Mouse (Mus musculus) embryonic facial prominence, embryonic 10.5 days (tissue): ENCODE results near the gene Fam69a. TPM values are rescaled to one million over a fixed set of nuclear protein-coding genes. Genes with fewer than 3 reads are reported as not detected.
A peak's percentile ranks its signal among the peaks of the same experiment; 100 is the strongest.
"Not testable (repeated sequence)": the region's sequence is repeated elsewhere in the genome, so short reads cannot be mapped to it uniquely, and the experiment has no call there.

Experiments used
- DNase-seq: peaks from one replicate; pipeline ENCODE4 v3.0.0-alpha.2; 2017; ENCODE audit warnings: low spot score
- H3K27ac ChIP-seq: fragments of 300-500 bp; sonication (generic); replicated peaks from 2 replicates; pipeline ENCODE4 v1.5.1; 2016; ENCODE audit warnings: mild to moderate bottlenecking
- H3K27me3 ChIP-seq: fragments of 300-500 bp; sonication (generic); replicated peaks from 2 replicates; pipeline ENCODE4 v1.6.1; 2016; ENCODE audit warnings: low read depth, mild to moderate bottlenecking; ENCODE audit not compliant: poor library complexity, severe bottlenecking
- H3K36me3 ChIP-seq: fragments of 300-500 bp; sonication (generic); replicated peaks from 2 replicates; pipeline ENCODE4 v1.6.1; 2016; ENCODE audit warnings: mild to moderate bottlenecking, moderate library complexity
- H3K4me1 ChIP-seq: fragments of 300-500 bp; sonication (generic); 2 replicates; pipeline ENCODE4 v1.6.1; 2016
- H3K4me3 ChIP-seq: fragments of 300-500 bp; sonication (generic); 2 replicates; pipeline ENCODE4 v1.5.1; 2016; ENCODE audit warnings: mild to moderate bottlenecking, moderate library complexity
- H3K9me3 ChIP-seq: fragments of 300-500 bp; sonication (generic); 2 replicates; pipeline ENCODE4 v1.6.1; 2016; ENCODE audit warnings: mild to moderate bottlenecking
- WGBS: fragments of 180-500 bp; shearing (Covaris S2); methylation state at CpG from one replicate; pipeline ENCODE4 v1.1.7; 2016; 5-methylcytosine and 5-hydroxymethylcytosine counted together
- polyA plus RNA-seq: library from polyadenylated mRNA; unstranded; fragments of >200 nt; fragmentation: Nextera tagmentation; extraction: Ambion mirVana; gene quantifications from 2 replicates; pipeline ENCODE4 v1.2.1, GENCODE M21; 2016

Gene Fam69a
- 16.5 and 16.7 TPM in 2 replicates for polyA plus RNA-seq

DNA sequence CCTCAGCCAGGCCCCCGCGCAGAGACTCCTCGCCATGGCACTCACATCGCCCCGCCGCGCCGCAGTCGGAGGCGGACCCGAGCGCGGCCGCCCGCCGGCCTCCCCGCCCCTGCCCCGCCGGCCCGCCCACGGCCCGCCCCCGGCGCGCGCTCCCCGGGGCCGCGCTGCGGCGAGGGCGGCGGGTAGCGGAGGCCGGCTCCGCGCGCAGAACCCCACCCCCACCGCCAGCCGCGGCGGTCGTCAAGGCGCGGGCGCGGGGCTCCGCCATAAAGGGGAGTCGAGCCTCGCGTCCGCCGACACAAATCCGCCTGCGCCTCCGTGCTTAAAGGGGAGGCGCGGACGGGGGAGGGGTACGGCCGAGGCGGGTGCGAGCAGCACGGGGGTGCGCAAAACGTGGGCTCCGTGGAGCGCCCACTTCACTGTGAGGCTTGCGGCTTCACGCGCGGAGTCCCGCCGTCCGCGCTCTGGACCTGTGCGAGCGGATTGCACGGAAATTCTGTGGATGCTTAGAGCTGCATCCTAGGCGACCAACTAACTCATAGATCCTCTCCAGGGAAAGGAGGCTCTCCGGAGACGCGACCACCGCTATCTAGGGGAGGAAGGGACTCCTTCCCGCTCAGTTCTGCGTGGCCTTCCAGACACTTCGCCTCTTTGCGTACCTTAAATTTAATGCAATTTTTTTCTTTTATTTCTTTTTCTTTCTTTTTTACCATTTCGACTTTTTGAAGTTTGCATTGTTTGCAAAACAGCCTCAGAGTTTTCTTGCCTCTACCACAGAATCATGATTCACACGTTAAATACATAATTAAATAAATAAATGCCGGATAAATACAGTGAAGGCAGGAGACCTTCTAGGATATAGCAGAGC is at the start of gene Fam69a:
TSS of gene Fam69a (minus strand) at position 119 of the 868 bp plus-strand sequence.
- DNase-seq = peak; percentile 94
- Histone ChIP-seq H3K27me3 (no peaks in the 10 kb centered on the region), H3K9me3 (no peaks in the 10 kb centered on the region), H3K36me3 (no peaks in the 10 kb centered on the region), H3K4me1 (peaks cover 9% of the 10 kb centered on the region), H3K4me3 (peak within 1 kb of the TSS; percentile 87), H3K27ac (peak within 1 kb of the TSS; percentile 96)
- WGBS = under 1% methylated on average over 84 of the region's 91 CpGs

DNA sequence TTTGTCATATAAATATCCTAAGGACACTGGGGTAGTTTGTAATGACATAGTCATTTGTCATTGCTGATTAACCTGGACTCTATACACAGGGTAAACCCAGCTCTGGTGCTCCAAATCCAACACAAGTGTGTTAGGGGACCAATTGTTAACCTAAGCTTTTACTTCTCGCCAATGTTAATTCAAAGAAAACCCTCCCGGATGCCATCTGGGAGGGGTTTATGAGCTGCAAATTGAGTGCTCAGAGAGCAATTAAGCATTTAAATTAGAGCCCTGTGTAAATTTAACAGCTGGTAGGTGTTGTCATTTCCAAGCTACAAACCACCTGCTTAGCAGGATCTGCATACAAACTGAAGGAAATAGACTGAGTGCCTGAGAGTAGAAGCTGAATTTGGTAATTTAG is 48.6 kb upstream of the Fam69a start:
- H3K4me1 ChIP-seq = no peaks in the 10 kb centered on the region
- WGBS = 54% methylated on average over 2 of the region's 2 CpGs
- no peak overlapping the region for H3K27ac ChIP-seq
- no peaks in the 10 kb centered on the region for H3K27me3 ChIP-seq
- no peak overlapping the region for H3K4me3 ChIP-seq
- no peaks in the 10 kb centered on the region for H3K9me3 ChIP-seq
- DNase-seq = no peak
- H3K36me3 ChIP-seq = no peaks in the 10 kb centered on the region

- no peak for DNase-seq
- Histone ChIP-seq H3K27ac (no peak overlapping the region), H3K36me3 (no peaks in the 10 kb centered on the region), H3K27me3 (no peaks in the 10 kb centered on the region), H3K9me3 (no peaks in the 10 kb centered on the region), H3K4me3 (no peak overlapping the region), H3K4me1 (no peaks in the 10 kb centered on the region)
- WGBS = 36% methylated on average over 4 of the region's 4 CpGs
Observed at GRCm38 (mm10) chr5:108034194-108034593, 47.3 kb upstream of the Fam69a start.

DNA sequence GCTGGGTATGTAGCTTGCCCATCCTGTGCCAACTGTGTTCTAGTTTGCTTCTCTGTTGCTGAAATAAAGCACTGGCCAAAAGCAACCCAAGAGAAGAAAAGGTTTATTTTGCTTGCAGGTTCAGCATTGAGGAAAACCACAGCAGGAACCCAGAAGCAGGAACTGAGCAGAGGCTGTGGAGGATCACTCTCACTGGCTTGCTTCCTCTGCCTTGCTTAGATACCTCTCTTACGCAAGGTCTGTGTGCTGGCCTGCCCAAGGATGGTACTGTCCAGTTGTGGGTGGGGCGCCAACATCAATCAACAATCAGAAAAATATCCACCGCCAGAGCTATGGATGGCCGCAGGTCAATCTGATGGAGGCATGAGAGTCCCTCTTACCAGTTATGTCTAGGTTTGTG is 44.4 kb upstream of the Fam69a start:
- 95% methylated on average over 4 of the region's 4 CpGs for WGBS
- no peak for DNase-seq
- Histone ChIP-seq H3K27me3 (no peaks in the 10 kb centered on the region), H3K9me3 (no peaks in the 10 kb centered on the region), H3K4me3 (no peak overlapping the region), H3K27ac (no peak overlapping the region), H3K4me1 (no peaks in the 10 kb centered on the region), H3K36me3 (no peaks in the 10 kb centered on the region)

DNA sequence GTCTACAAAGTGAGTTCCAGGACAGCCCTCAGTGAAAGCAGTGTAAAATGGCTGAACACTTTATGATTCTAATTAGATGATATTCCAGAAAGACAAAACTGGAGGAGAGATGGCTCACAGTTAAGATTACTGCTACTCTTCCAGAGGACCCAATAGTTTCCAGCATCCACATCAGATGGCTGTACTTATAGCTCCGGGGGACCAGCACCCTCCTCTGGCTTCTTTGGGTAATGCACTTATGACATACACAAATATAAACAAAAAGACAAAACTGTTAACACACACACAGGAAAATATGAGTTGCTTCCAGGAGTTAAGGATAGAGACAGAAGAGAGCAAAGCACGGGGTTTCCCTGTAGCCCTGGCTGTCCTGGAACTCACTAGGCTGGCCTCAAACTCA is 43.1 kb upstream of the Fam69a start:
- H3K27ac ChIP-seq = no peak overlapping the region
- no peaks in the 10 kb centered on the region for H3K9me3 ChIP-seq
- no peaks in the 10 kb centered on the region for H3K4me1 ChIP-seq
- no peak for DNase-seq
- no peak overlapping the region for H3K4me3 ChIP-seq
- no peaks in the 10 kb centered on the region for H3K27me3 ChIP-seq
- no peaks in the 10 kb centered on the region for H3K36me3 ChIP-seq
- WGBS = 89% methylated on average over 2 of the region's 2 CpGs

DNA sequence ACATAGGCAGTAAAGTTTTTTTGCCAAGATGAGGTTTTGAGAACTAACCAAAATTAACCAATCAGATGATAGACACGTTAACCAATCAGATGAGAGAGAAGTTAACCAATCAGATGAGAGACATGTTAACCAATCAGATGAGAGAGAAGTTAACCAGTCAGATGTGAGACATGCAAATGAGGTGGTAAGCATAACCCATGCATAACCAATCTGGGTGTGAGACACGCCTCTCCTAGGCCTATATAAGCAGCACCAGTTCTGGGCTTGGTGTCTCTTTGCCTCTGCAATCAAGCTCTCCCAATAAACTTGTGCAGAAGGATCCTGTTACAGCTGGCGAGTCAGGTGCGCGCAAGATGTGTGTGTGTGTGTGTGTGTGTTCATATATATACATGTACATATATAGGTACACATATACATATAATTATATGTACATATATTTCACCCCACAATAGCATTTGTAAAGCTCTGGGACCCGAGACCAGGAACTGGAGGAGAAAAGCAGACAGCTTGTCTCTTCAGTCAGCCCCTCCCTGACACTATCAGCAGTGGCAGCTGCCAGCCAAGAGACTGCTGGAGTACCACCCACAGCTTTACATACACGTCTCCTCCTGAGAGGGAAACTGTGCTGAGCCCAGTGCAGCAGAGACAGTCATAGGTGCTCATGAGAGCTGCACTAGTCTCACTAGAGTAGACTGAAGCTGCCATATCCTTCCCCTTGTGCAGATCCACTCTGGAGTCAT is 42.1 kb upstream of the Fam69a start:
- not testable (repeated sequence) for H3K36me3 ChIP-seq, H3K9me3 ChIP-seq, H3K27me3 ChIP-seq, DNase-seq, H3K27ac ChIP-seq, H3K4me1 ChIP-seq, H3K4me3 ChIP-seq
- WGBS = 91% methylated on average over 7 of the region's 7 CpGs

- WGBS = 84% methylated on average over 4 of the region's 4 CpGs
- no peak for DNase-seq
Observed at GRCm38 (mm10) chr5:108028230-108028629, 41.3 kb upstream of the Fam69a start.

GRCm38 (mm10) chr5:108021346-108021745 is 34.5 kb upstream of the Fam69a start:
- Histone ChIP-seq H3K27ac (no peak overlapping the region), H3K36me3 (no peaks in the 10 kb centered on the region), H3K4me1 (no peaks in the 10 kb centered on the region), H3K4me3 (no peak overlapping the region), H3K27me3 (no peaks in the 10 kb centered on the region), H3K9me3 (no peaks in the 10 kb centered on the region)
- DNase-seq = no peak
- 68% methylated on average over 3 of the region's 3 CpGs for WGBS

More at GRCm38 (mm10) chr5:108028230-108028629, 41.3 kb upstream of the Fam69a start:
- no peak overlapping the region for H3K4me3 ChIP-seq
- no peaks in the 10 kb centered on the region for H3K9me3 ChIP-seq
- no peaks in the 10 kb centered on the region for H3K4me1 ChIP-seq
- no peaks in the 10 kb centered on the region for H3K36me3 ChIP-seq
- no peaks in the 10 kb centered on the region for H3K27me3 ChIP-seq
- no peak overlapping the region for H3K27ac ChIP-seq

- Histone ChIP-seq H3K36me3 (no peaks in the 10 kb centered on the region), H3K4me1 (no peaks in the 10 kb centered on the region), H3K4me3 (no peak overlapping the region), H3K27me3 (no peaks in the 10 kb centered on the region), H3K9me3 (no peaks in the 10 kb centered on the region), H3K27ac (no peak overlapping the region)
- no peak for DNase-seq
- 19% methylated on average over 2 of the region's 2 CpGs for WGBS
Observed at GRCm38 (mm10) chr5:108019367-108019766, 32.5 kb upstream of the Fam69a start.

DNA sequence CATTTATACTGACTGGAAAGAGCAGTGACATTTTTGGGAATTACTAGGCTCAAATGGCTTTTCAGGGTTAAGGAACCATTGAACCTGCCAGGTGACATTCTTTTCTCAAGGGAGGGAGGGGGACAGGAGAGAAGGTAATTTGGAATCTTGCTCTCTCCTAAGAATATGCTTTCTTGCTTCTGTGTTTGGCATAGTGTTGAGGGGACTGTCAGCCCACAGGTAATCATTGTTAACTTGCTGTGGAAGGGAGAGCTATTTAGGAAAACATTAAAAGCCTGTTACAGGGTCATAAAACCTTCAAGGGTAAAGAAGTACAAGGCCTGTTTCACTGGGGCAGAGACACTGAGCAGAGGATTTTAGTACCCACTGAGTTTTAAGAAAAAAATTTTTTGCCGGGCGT is 30.3 kb upstream of the Fam69a start:
- H3K4me1 ChIP-seq = no peaks in the 10 kb centered on the region
- no peak for DNase-seq
- no peak overlapping the region for H3K4me3 ChIP-seq
- 100% methylated on average over 2 of the region's 2 CpGs for WGBS
- no peaks in the 10 kb centered on the region for H3K9me3 ChIP-seq
- no peak overlapping the region for H3K27ac ChIP-seq
- no peaks in the 10 kb centered on the region for H3K36me3 ChIP-seq
- no peaks in the 10 kb centered on the region for H3K27me3 ChIP-seq

GRCm38 (mm10) chr5:108015422-108015821 is 28.5 kb upstream of the Fam69a start:
- no peaks in the 10 kb centered on the region for H3K27me3 ChIP-seq
- no peaks in the 10 kb centered on the region for H3K36me3 ChIP-seq
- no peaks in the 10 kb centered on the region for H3K9me3 ChIP-seq
- no peaks in the 10 kb centered on the region for H3K4me1 ChIP-seq
- no peak overlapping the region for H3K4me3 ChIP-seq
- H3K27ac ChIP-seq = no peak overlapping the region
- no peak for DNase-seq
- 77% methylated on average over 7 of the region's 7 CpGs for whole genome bisulfite sequencing

DNA sequence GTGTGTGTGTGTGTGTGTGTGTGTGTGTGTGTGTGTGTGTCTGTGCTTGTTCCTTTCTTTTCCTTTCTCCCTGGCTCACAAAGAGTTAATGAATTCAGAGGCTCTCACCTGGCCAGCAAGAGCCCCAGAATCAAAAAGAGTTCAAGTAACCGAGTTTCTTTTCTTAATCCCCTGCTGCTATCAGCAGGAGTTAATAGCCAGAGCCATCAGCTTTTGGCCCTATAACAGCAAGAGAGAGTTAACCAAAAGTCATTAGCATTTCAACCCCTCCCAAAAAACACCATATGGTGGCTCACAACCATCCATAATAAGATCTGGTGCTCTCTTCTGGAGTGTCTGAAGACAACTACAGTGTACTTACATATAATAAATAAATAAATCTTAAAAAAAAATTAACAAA is 27.3 kb upstream of the Fam69a start:
- Histone ChIP-seq H3K27me3 (no peaks in the 10 kb centered on the region), H3K4me3 (no peak overlapping the region), H3K36me3 (no peaks in the 10 kb centered on the region), H3K9me3 (no peaks in the 10 kb centered on the region), H3K27ac (no peak overlapping the region), H3K4me1 (no peaks in the 10 kb centered on the region)
- WGBS = 6% methylated on average over 1 of the region's 1 CpGs
- DNase-seq = no peak

DNA sequence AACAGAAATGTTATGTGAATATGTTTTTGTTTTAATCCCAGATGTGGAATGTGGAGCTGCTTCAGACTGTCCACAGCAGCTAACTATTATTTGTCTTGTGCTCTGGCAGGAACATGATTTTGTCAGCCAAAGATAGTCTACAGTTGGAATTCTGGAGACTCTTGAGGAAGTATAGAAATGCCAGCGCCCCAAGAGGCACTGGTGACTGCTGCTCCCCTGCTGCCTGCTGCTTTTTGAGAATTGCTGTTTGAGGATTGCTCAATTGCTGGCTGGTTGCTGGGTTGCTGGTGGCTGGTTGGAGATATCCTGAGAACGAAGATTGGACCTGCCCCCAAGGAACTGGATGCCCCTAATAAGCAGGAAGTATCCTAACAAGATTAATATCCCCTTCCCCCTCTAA is 22.8 kb upstream of the Fam69a start:
- H3K27ac ChIP-seq = no peak overlapping the region
- 46% methylated on average over 2 of the region's 2 CpGs for WGBS

More for the DNA sequence above, 22.8 kb upstream of the Fam69a start:
- H3K27me3 ChIP-seq = no peaks in the 10 kb centered on the region
- no peak overlapping the region for H3K4me3 ChIP-seq
- no peaks in the 10 kb centered on the region for H3K4me1 ChIP-seq
- DNase-seq = no peak
- no peaks in the 10 kb centered on the region for H3K36me3 ChIP-seq
- H3K9me3 ChIP-seq = no peaks in the 10 kb centered on the region
